Mouse (Mus musculus): ENCODE measurements around the gene Fchsd2. TPM values are rescaled to one million over a fixed set of nuclear protein-coding genes. Genes with fewer than 3 reads are reported as not detected.

Gene Fchsd2
- polyA plus RNA-seq, 1 experiment = 24.9 TPM

DNA sequence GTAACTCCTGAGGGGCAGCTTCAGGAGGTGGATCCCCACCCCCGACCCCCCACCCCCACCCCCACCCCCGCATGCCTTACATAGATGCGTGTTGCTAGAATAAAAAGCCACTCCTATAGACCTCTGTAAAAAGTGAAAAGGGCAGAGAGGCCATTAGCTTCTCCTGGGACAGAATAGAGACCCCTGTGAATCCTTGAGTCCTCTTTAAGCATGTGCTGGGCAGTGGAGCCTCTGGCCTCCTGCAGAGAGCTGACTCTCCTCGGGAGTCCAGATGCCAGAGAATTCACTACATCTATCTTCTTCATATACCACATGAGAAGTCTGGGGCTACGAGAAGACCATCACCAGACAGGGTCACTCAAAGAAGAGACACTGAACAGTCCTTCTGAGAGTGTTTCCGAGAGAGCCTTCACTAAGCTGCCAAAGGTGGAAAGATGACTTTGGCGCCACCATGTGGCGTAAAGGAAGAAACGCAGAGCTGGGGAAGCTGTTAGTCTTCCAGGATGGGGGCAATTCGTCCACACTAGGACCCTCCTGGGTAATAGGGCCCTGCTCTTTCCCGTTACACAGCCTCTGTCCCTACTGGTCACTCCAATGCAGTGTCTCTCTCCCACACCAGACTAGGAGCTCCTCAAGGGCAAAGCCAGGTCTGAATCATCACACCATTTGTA, 41.0 kb upstream of the Fchsd2 start:
- Histone ChIP-seq H3K9ac (ENCODE audit: low read depth, poor library complexity, severe bottlenecking) (no peak overlapping the region), H3K4me1 (ENCODE audit: control insufficient read depth, insufficient read depth, low read length) (no peaks in the 10 kb centered on the region), H3K27ac (ENCODE audit: insufficient read depth, low read length) (no peak overlapping the region)

DNA sequence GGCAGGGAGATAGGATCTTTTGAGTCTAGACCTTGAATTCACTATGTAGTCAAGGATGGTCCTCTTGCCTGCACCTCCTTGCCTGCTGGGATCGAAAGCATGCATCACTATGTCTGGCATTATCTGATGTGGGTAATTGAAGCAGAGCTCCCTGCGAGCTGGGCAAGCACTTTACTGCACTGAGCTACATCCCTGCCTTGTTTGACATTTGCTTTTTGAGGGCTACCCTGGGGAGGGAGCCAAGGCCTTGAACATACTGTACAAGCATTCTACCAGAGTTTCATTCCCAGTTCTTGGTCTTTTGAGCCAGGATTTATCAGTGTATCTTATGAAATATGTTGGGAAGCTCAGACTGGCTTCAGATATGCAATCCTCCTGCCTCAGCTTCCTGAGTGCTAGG, 39.5 kb upstream of the Fchsd2 start:
- Histone ChIP-seq H3K27me3 (ENCODE audit: control insufficient read depth, insufficient read depth, low read length, poor library complexity, severe bottlenecking) (no peaks in the 10 kb centered on the region), H3K9ac (ENCODE audit: low read depth, poor library complexity, severe bottlenecking) (no peak overlapping the region), H3K4me1 (ENCODE audit: control insufficient read depth, insufficient read depth, low read length) (no peaks in the 10 kb centered on the region), H3K27ac (ENCODE audit: insufficient read depth, low read length) (no peak overlapping the region), H3K9me3 (replicated peaks; ENCODE audit: control insufficient read depth, insufficient read depth, low read length, poor library complexity, severe bottlenecking) (no peaks in the 10 kb centered on the region), H3K36me3 (ENCODE audit: control insufficient read depth, insufficient read depth, low read length, poor library complexity, severe bottlenecking) (no peaks in the 10 kb centered on the region), H3K4me3 (ENCODE audit: low read depth, low read length) (no peak overlapping the region)
- no peak for TF ChIP-seq EP300 (IDR thresholded peaks at IDR 0.05; ENCODE audit: insufficient read depth, low read depth, low read length)
- no peak for TF ChIP-seq POLR2A (IDR thresholded peaks at IDR 0.05; ENCODE audit: insufficient read depth, low read length)
- no peak for TF ChIP-seq CTCF (IDR thresholded peaks at IDR 0.05; ENCODE audit: low read depth, low read length)

More for the DNA sequence above, 41.0 kb upstream of the Fchsd2 start:
- H3K4me3 ChIP-seq (ENCODE audit: low read depth, low read length) = no peak overlapping the region
- H3K27me3 ChIP-seq (ENCODE audit: control insufficient read depth, insufficient read depth, low read length, poor library complexity, severe bottlenecking) = no peaks in the 10 kb centered on the region
- no peaks in the 10 kb centered on the region for H3K36me3 ChIP-seq (ENCODE audit: control insufficient read depth, insufficient read depth, low read length, poor library complexity, severe bottlenecking)
- no peak for TF ChIP-seq POLR2A (IDR thresholded peaks at IDR 0.05; ENCODE audit: insufficient read depth, low read length)
- TF ChIP-seq CTCF (IDR thresholded peaks at IDR 0.05; ENCODE audit: low read depth, low read length) = peak; percentile 74
- no peak for TF ChIP-seq EP300 (IDR thresholded peaks at IDR 0.05; ENCODE audit: insufficient read depth, low read depth, low read length)
- no peaks in the 10 kb centered on the region for H3K9me3 ChIP-seq (replicated peaks; ENCODE audit: control insufficient read depth, insufficient read depth, low read length, poor library complexity, severe bottlenecking)

DNA sequence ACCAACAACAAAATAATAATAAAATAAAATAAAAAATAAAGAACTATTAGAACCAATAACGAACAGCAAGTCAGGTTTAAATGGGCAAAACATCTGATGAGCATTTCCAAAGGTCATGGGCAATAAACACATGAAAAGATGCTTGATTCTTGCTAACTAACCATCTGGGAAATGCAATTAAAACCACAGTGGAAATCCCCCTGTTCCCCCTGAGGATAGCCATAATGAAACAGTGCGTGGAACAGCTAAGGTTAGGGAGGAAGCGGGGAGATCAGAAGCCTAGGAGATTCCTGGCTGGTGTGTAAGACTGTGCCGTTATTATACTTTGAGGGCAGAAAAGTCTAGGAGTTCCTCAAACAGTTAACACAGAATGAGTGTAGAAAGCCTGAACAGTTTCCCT, 35.4 kb upstream of the Fchsd2 start:
- no peaks in the 10 kb centered on the region for H3K36me3 ChIP-seq (ENCODE audit: control insufficient read depth, insufficient read depth, low read length, poor library complexity, severe bottlenecking)
- H3K27me3 ChIP-seq (ENCODE audit: control insufficient read depth, insufficient read depth, low read length, poor library complexity, severe bottlenecking) = no peaks in the 10 kb centered on the region
- no peak overlapping the region for H3K9ac ChIP-seq (ENCODE audit: low read depth, poor library complexity, severe bottlenecking)
- H3K27ac ChIP-seq (ENCODE audit: insufficient read depth, low read length) = no peak overlapping the region
- TF ChIP-seq EP300 (IDR thresholded peaks at IDR 0.05; ENCODE audit: insufficient read depth, low read depth, low read length) (no peak), CTCF (IDR thresholded peaks at IDR 0.05; ENCODE audit: low read depth, low read length) (no peak), POLR2A (IDR thresholded peaks at IDR 0.05; ENCODE audit: insufficient read depth, low read length) (no peak)
- H3K4me1 ChIP-seq (ENCODE audit: control insufficient read depth, insufficient read depth, low read length) = no peaks in the 10 kb centered on the region
- no peak overlapping the region for H3K4me3 ChIP-seq (ENCODE audit: low read depth, low read length)
- no peaks in the 10 kb centered on the region for H3K9me3 ChIP-seq (replicated peaks; ENCODE audit: control insufficient read depth, insufficient read depth, low read length, poor library complexity, severe bottlenecking)

- H3K27ac ChIP-seq (ENCODE audit: insufficient read depth, low read length) = no peak overlapping the region
- H3K9ac ChIP-seq (ENCODE audit: low read depth, poor library complexity, severe bottlenecking) = no peak overlapping the region
- no peak overlapping the region for H3K4me3 ChIP-seq (ENCODE audit: low read depth, low read length)
- no peaks in the 10 kb centered on the region for H3K36me3 ChIP-seq (ENCODE audit: control insufficient read depth, insufficient read depth, low read length, poor library complexity, severe bottlenecking)
- H3K27me3 ChIP-seq (ENCODE audit: control insufficient read depth, insufficient read depth, low read length, poor library complexity, severe bottlenecking) = no peaks in the 10 kb centered on the region
- H3K4me1 ChIP-seq (ENCODE audit: control insufficient read depth, insufficient read depth, low read length) = no peaks in the 10 kb centered on the region
- no peaks in the 10 kb centered on the region for H3K9me3 ChIP-seq (replicated peaks; ENCODE audit: control insufficient read depth, insufficient read depth, low read length, poor library complexity, severe bottlenecking)
- TF ChIP-seq EP300 (IDR thresholded peaks at IDR 0.05; ENCODE audit: insufficient read depth, low read depth, low read length) (no peak), CTCF (IDR thresholded peaks at IDR 0.05; ENCODE audit: low read depth, low read length) (no peak), POLR2A (IDR thresholded peaks at IDR 0.05; ENCODE audit: insufficient read depth, low read length) (no peak)
These were observed 33.5 kb upstream of the Fchsd2 start for GRCm38 (mm10) chr7:101059188-101059587.

GRCm38 (mm10) chr7:101060476-101060875, 32.2 kb upstream of the Fchsd2 start:
- Histone ChIP-seq H3K27ac (ENCODE audit: insufficient read depth, low read length) (no peak overlapping the region), H3K9ac (ENCODE audit: low read depth, poor library complexity, severe bottlenecking) (no peak overlapping the region), H3K4me3 (ENCODE audit: low read depth, low read length) (no peak overlapping the region), H3K27me3 (ENCODE audit: control insufficient read depth, insufficient read depth, low read length, poor library complexity, severe bottlenecking) (no peaks in the 10 kb centered on the region), H3K9me3 (replicated peaks; ENCODE audit: control insufficient read depth, insufficient read depth, low read length, poor library complexity, severe bottlenecking) (no peaks in the 10 kb centered on the region), H3K36me3 (ENCODE audit: control insufficient read depth, insufficient read depth, low read length, poor library complexity, severe bottlenecking) (no peaks in the 10 kb centered on the region), H3K4me1 (ENCODE audit: control insufficient read depth, insufficient read depth, low read length) (no peaks in the 10 kb centered on the region)
- TF ChIP-seq EP300 (IDR thresholded peaks at IDR 0.05; ENCODE audit: insufficient read depth, low read depth, low read length) (no peak), POLR2A (IDR thresholded peaks at IDR 0.05; ENCODE audit: insufficient read depth, low read length) (no peak), CTCF (IDR thresholded peaks at IDR 0.05; ENCODE audit: low read depth, low read length) (no peak)

- peak overlapping the region; percentile 31; the same call in 1 of the 2 replicates for H3K4me3 ChIP-seq (ENCODE audit: low read depth, low read length)
- no peak overlapping the region for H3K27ac ChIP-seq (ENCODE audit: insufficient read depth, low read length)
- H3K9me3 ChIP-seq (replicated peaks; ENCODE audit: control insufficient read depth, insufficient read depth, low read length, poor library complexity, severe bottlenecking) = no peaks in the 10 kb centered on the region
- H3K27me3 ChIP-seq (ENCODE audit: control insufficient read depth, insufficient read depth, low read length, poor library complexity, severe bottlenecking) = no peaks in the 10 kb centered on the region
- TF ChIP-seq CTCF (IDR thresholded peaks at IDR 0.05; ENCODE audit: low read depth, low read length) (peak; percentile 77), POLR2A (IDR thresholded peaks at IDR 0.05; ENCODE audit: insufficient read depth, low read length) (no peak), EP300 (IDR thresholded peaks at IDR 0.05; ENCODE audit: insufficient read depth, low read depth, low read length) (no peak)
- H3K36me3 ChIP-seq (ENCODE audit: control insufficient read depth, insufficient read depth, low read length, poor library complexity, severe bottlenecking) = no peaks in the 10 kb centered on the region
- no peak overlapping the region for H3K9ac ChIP-seq (ENCODE audit: low read depth, poor library complexity, severe bottlenecking)
- H3K4me1 ChIP-seq (ENCODE audit: control insufficient read depth, insufficient read depth, low read length) = no peaks in the 10 kb centered on the region
These were observed 31.3 kb upstream of the Fchsd2 start for GRCm38 (mm10) chr7:101061381-101061780.
